Mouse (Mus musculus) lung, postnatal 0 days (tissue): ENCODE results near the gene Lyst.

ENCODE experiments used
- CTCF ChIP-seq: IDR thresholded peaks from 2 replicates; pipeline ENCODE4 v1.5.1; 2016; ENCODE audit warnings: antibody characterized with exemption, mild to moderate bottlenecking
- EP300 ChIP-seq: IDR thresholded peaks from 2 replicates; pipeline ENCODE4 v1.6.1; 2016; ENCODE audit warnings: antibody characterized with exemption, mild to moderate bottlenecking, control low read depth

DNA sequence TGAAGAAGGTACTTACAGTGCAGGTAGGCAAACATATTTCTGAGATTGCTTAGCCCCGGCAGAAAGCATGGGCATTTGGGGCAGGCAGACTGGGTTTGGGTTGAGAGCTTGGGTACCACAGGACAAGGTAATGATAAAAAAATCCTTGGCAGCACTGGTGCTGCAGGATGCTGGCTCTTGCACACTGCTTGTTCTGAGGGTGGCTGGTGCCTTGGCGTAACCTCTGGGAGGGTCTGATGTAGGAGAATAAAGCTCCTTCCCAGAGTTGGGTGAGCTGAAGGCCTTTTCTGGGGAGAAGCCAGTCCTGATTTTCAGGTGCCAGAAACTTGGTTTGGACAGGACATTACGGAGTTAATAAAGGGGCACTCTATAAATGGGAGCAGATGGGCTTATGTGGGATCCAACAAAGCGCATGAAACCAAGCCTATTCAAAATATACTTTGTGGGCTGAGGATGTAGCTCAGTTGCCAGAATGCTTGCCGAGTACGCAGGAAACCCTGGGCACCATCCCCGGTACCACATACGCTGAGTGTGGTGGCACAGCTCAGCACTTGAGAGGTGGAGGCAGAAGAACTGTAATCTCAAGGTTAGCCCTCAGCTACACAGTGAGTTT lies 15.8 kb upstream of the Lyst start:
- no peak for TF ChIP-seq CTCF
- TF ChIP-seq EP300, result no peak
